Mouse (Mus musculus) E14TG2a.4 (cell line): ENCODE measurements at regions not wholly inside any gene's neighbourhood (a gene's known extent, or its start where the extent isn't known, plus 50 kb on each side); places are given as distances from the start of the nearest gene placed in this dataset.

Experiments
- CTCF ChIP-seq: conservative IDR thresholded peaks from 2 replicates; pipeline ENCODE4 v1.5.1; 2014; ENCODE audit warnings: low read length
- NANOG ChIP-seq: IDR thresholded peaks from 2 replicates; pipeline ENCODE4 v1.6.1; 2014; ENCODE audit warnings: borderline replicate concordance, low read length, mixed read lengths
- POU5F1 ChIP-seq: IDR thresholded peaks from 2 replicates; pipeline ENCODE4 v1.6.1; 2014; ENCODE audit warnings: low read length, borderline replicate concordance

GRCm38 (mm10) chr4:31672171-31672841 is 291.6 kb upstream of the Map3k7 start:
- no peak for TF ChIP-seq CTCF
- TF ChIP-seq NANOG, result no peak
- no peak for TF ChIP-seq POU5F1
